ENCODE assay signal across 28 mouse cellular contexts in the genomic region with DNA sequence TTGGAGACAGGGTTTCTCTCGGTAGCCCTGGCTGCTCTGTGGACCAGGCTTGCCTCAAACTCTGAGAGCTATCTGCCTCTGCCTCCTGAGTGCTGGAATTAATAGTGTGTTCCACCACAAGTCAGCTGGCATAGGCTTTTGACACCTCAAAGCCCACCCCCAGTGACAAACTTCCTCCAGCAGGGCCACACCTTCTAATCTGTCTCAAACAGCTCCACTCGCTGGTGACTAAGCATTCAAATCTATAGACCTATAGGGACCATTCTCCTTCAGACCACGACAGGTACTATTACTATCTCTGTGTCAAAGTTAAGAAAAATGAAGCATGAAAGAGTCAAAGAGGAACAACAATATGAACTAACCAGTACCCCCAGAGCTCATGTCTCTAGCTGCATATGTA.
DNase-seq lines count a peak whose midpoint lies in the region; ATAC-seq and TF ChIP-seq lines count a peak whose summit lies in the region.
"Had no signal": no experiment of that assay in that cellular context is flagged by ENCODE, and none has a peak within 500 bp of the region (broad histone marks: within the 10 kb centered on the region; RNA-seq: fewer than 3 reads in every experiment).

No protein-coding gene starts in this region.

- DNase-seq in G1E (ENCODE audit: low spot score): no peak
- peak; percentile 83 for DNase-seq in MEL-GATA-1-ER (ENCODE audit: extremely low read depth, low read depth)
- DNase-seq in urinary bladder, adult 2 months (ENCODE audit: low spot score): no peak
- no peak for DNase-seq in gastrocnemius, adult 2 months
- no peak for DNase-seq in left cerebral cortex, postnatal 25 days (ENCODE audit: low spot score in 2 of 2)
- DNase-seq: adrenal gland, postnatal 36 days; cerebellum, adult 2 months; cerebellum, postnatal 36 days; gastrocnemius, postnatal 14 days; heart, adult 11 months; kidney, postnatal 36 days; left cerebral cortex, postnatal 4 days; right cerebral cortex, adult 18-20 months had no signal

- TF ChIP-seq CTCF in G1E (IDR thresholded peaks at IDR 0.05; ENCODE audit: low read depth, low read length): no peak
- no peak for TF ChIP-seq CTCF in gastrocnemius, adult 2 months (IDR thresholded peaks at IDR 0.05)

- H3K9ac ChIP-seq in liver, embryonic 15.5 days: no peak overlapping the region
- H3K9ac ChIP-seq: heart, embryonic 15.5 days; hindbrain, embryonic 15.5 days; intestine, embryonic 15.5 days; kidney, embryonic 15.5 days; limb, embryonic 15.5 days; neural tube, embryonic 15.5 days had no signal

- peaks cover 46% of the 10 kb centered on the region for H3K36me3 ChIP-seq in G1E (replicated peaks)
- peaks cover 39% of the 10 kb centered on the region for H3K36me3 ChIP-seq in liver, embryonic 15.5 days (replicated peaks)
- H3K36me3 ChIP-seq: hindbrain, embryonic 15.5 days; intestine, embryonic 15.5 days; neural tube, embryonic 15.5 days had no signal

- peak; percentile 56 for ATAC-seq in G1E (ENCODE audit: extremely low read depth, insufficient number of reproducible peaks, low FRiP score, poor library complexity, severe bottlenecking)
- ATAC-seq in erythroblast, adult 5-6 weeks (replicated peaks; ENCODE audit: low FRiP score, poor library complexity, severe bottlenecking): peak; percentile 72
- peak; percentile 97 for ATAC-seq in liver, embryonic 15.5 days (ENCODE audit: insufficient read depth)
- no peak for ATAC-seq in CD4-positive, CD25-positive, alpha-beta regulatory T cell, adult 4 months
- ATAC-seq: forebrain, embryonic 16.5 days; intestine, embryonic 15.5 days; Patski had no signal

- no peaks in the 10 kb centered on the region for H3K27me3 ChIP-seq in G1E (ENCODE audit: insufficient read depth, low read length)
- no peaks in the 10 kb centered on the region for H3K27me3 ChIP-seq in liver, embryonic 15.5 days
- H3K27me3 ChIP-seq: heart, embryonic 15.5 days; hindbrain, embryonic 15.5 days; intestine, embryonic 15.5 days; kidney, embryonic 15.5 days; limb, embryonic 15.5 days; neural tube, embryonic 15.5 days; Patski had no signal

- intact Hi-C loops in gastrocnemius, adult 2 months (cut with DNase I): no loop called here
- intact Hi-C loops in left cerebral cortex, postnatal 25 days (cut with DNase I): no loop called here

- 32% methylated on average over 3 of the region's 3 CpGs for WGBS in liver, embryonic 15.5 days (ENCODE audit: insufficient replicate concordance)

- peaks cover 6% of the 10 kb centered on the region for H3K4me1 ChIP-seq in G1E (ENCODE audit: insufficient read depth, low read depth, low read length)
- peaks cover 14% of the 10 kb centered on the region for H3K4me1 ChIP-seq in liver, embryonic 15.5 days (replicated peaks)
- H3K4me1 ChIP-seq: heart, embryonic 15.5 days; hindbrain, embryonic 15.5 days; intestine, embryonic 15.5 days; kidney, embryonic 15.5 days; limb, embryonic 15.5 days; neural tube, embryonic 15.5 days had no signal

- 0 out of 2 replicates have a peak overlapping the region, but pooled peaks have one; percentile 19 for H3K4me2 ChIP-seq in liver, embryonic 15.5 days
- H3K4me2 ChIP-seq: heart, embryonic 15.5 days; hindbrain, embryonic 15.5 days; intestine, embryonic 15.5 days; kidney, embryonic 15.5 days; limb, embryonic 15.5 days; midbrain, embryonic 11.5 days; neural tube, embryonic 15.5 days had no signal

- H3K9me3 ChIP-seq in G1E (replicated peaks): no peaks in the 10 kb centered on the region
- no peaks in the 10 kb centered on the region for H3K9me3 ChIP-seq in liver, embryonic 15.5 days (replicated peaks)
- H3K9me3 ChIP-seq: heart, embryonic 15.5 days; hindbrain, embryonic 15.5 days; intestine, embryonic 15.5 days; kidney, embryonic 15.5 days; limb, embryonic 15.5 days; neural tube, embryonic 15.5 days had no signal

- H3K4me3 ChIP-seq in G1E (ENCODE audit: low read depth, low read length): no peak overlapping the region
- H3K4me3 ChIP-seq in liver, embryonic 15.5 days (replicated peaks): no peak overlapping the region
- H3K4me3 ChIP-seq in gastrocnemius, adult 2 months: no peak overlapping the region
- H3K4me3 ChIP-seq: heart, embryonic 15.5 days; hindbrain, embryonic 15.5 days; intestine, embryonic 15.5 days; kidney, embryonic 15.5 days; left cerebral cortex, adult 2 months; limb, embryonic 15.5 days; neural tube, embryonic 15.5 days had no signal

- H3K27ac ChIP-seq in liver, embryonic 15.5 days (replicated peaks): peak overlapping the region; percentile 73
- no peak overlapping the region for H3K27ac ChIP-seq in gastrocnemius, adult 2 months
- H3K27ac ChIP-seq: heart, embryonic 15.5 days; hindbrain, embryonic 15.5 days; intestine, embryonic 15.5 days; kidney, embryonic 15.5 days; left cerebral cortex, adult 2 months; limb, embryonic 15.5 days; macrophage; neural tube, embryonic 15.5 days; stomach, postnatal 0 days had no signal
